Mouse (Mus musculus) liver, embryonic 14.5 days (tissue): ENCODE measurements at regions not wholly inside any gene's neighbourhood (a gene's known extent, or its start where the extent isn't known, plus 50 kb on each side); places are given as distances from the start of the nearest gene placed in this dataset.

Experiments used
- CTCF ChIP-seq: IDR thresholded peaks from 2 replicates; pipeline ENCODE4 v1.5.1; 2016; ENCODE audit warnings: antibody characterized with exemption, low read depth, control low read depth
- EP300 ChIP-seq: IDR thresholded peaks from 2 replicates; pipeline ENCODE4 v1.6.1; 2016; ENCODE audit warnings: antibody characterized with exemption, low read depth

- TF ChIP-seq EP300 = no peak
- no peak for TF ChIP-seq CTCF
These were observed 78.6 kb upstream of the Cpsf6 start for GRCm38 (mm10) chr10:117458271-117459040.
